Mouse (Mus musculus): ENCODE data around the gene Kdm2b.

GRCm38 (mm10) chr5:122923871-122924465, 65.7 kb downstream of the Kdm2b start:
- TF ChIP-seq ZC3H11A (IDR thresholded peaks at IDR 0.05; ENCODE audit: borderline replicate concordance, low read depth, low read length) (no peak), CHD2 (IDR thresholded peaks at IDR 0.05; ENCODE audit: low read depth, low read length) (no peak)
